Mouse (Mus musculus): Measurements from ENCODE around the gene Palld. TPM values are rescaled to one million over a fixed set of nuclear protein-coding genes. Genes with fewer than 3 reads are reported as not detected.

Gene Palld
- total RNA-seq, 2 experiments from 2014 or later: 311 to 316 TPM

- no peak for DNase-seq
Observed at GRCm38 (mm10) chr8:61773595-61774088, 128.8 kb downstream of the Palld start.

DNA sequence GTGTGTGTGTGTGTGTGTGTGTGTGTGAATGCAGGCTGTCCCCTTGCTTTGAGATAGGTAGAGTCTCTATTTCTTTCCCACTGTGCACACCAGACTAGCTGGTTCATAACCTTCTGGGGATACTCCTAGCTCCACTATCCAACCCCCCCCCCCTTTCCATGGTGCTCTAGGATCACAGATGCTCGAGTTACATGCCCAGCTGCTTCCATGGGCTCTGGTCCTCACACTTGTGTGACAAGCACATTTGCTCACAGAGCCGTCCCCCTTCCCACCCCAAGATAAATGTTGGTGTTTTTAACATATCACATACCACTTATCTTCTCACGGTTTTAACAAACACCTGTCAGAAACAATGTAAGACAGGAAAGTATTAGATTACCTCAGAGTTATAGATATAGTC, 131.2 kb downstream of the Palld start:
- no peak for DNase-seq

GRCm38 (mm10) chr8:61769340-61769879, 133.1 kb downstream of the Palld start:
- no peak for DNase-seq

- no peak for DNase-seq
Observed at GRCm38 (mm10) chr8:61760190-61760578, 142.3 kb downstream of the Palld start.

DNA sequence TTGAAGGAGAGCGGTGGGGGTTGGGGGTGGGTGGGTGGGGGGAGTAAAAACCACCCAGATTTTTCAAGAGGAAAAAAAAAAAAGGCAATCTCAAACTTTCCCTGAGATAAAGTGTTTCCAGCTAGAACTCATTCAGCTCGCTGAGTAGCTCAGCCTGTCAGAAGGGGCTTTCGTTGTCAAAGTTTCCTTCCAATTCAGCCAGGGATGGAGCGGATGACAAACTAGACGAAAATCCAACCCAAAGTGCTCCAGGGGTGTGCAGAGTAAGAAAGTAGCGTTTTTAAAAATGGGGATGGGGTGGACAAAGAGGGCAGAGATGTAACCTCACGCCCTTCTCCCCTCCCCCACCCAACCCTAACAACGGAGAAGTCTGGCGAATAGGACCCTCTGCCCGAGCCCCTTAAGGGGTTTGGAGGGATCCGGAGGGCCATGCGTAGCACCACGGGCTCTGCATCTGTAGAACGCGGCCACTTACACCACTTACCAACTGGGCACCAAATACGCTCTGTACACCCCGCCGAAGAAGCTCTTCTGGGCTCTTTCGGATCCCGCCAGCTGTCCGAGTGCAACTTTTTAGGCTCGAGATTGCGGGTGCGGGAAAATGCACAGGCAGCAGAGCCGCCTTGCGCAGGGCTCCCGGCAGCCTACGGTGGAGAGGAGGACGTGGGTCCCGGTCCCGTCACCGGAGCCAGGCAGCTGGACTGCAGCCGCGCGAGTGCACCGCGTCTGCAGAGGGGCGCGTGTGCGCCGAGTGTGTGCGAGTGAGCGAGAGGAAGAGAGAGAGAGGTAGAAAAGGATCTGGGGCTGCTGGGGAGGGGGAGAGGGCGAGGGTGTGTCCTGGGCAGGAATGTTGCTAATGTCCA, 142.9 kb downstream of the Palld start:
- peak; percentile 65 for DNase-seq

DNA sequence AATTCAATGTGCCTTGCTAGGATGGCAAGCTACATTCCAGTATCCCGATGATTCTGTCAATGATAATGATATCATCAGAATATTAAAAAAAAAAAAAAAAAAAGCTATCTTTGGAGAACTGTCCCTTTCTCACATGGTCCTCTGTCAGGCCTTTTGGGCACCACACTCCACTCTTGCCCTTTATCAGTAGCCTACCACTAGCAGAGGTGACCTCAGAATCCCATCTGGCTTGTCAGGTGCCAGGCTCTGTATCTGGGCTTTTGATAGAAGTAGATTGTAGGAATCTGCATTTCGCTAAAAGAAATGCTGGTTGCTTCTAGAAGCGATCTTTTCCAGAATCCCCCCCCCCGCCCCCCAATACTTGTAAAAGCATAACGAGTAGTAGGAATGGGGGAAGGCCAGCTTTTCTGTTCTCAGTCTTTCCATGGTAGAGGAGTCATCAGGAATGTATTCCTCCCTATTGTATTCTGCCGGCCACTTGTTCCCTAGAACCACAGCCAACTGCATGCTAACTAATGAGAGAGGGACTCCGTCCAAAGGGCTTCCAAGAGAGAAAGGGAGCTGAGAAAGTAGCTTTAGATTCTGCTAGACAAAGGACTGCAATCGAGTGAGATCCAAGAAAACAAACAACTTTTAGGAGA, 143.7 kb downstream of the Palld start:
- DNase-seq: no peak

DNA sequence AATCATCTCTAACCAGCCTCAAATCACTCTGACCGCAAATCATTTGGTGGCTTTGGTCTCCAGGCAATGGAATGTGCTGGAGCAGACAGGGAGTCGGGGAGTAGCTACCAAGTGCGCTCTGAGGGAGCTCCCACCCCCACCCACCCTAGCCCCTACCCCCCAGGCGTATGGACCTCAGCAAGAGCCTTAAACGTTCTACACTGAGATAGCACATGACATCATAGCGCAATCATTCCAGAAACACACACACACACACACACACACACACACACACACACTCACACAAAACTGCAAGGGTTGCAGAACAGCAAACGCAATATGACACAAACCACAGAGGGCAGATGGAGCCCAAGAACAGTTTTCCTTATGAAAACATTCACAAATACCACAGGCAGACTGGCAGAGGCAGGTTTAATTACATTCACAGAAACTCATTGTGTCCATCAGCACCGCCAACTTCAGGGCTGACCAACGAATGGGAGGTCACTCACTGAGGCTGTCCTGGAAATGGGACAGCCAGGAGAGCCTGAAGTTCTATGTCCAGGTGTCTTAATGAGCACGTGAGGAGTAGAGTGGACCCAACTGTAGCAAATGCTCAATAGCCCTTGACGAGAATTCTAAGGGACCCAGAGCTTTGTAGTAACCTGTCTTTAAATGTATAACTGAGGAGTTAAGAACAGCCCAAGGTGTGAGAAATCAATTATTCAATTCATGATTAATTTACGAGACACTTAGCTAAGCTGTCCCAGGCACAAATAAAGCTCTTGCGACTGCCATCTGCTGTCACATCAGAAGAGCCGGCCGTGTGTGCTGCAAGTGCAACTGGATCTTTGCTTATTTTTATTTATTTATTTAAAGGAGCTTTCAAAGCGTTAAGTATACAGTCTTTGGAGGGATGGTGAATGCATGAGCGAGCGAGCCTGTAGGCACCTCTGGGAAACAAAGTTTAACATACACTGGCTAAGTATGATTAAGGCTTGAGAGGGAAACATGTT, 145.2 kb downstream of the Palld start:
- no peak for DNase-seq

GRCm38 (mm10) chr8:61755186-61755585, 147.3 kb downstream of the Palld start:
- DNase-seq: no peak

DNA sequence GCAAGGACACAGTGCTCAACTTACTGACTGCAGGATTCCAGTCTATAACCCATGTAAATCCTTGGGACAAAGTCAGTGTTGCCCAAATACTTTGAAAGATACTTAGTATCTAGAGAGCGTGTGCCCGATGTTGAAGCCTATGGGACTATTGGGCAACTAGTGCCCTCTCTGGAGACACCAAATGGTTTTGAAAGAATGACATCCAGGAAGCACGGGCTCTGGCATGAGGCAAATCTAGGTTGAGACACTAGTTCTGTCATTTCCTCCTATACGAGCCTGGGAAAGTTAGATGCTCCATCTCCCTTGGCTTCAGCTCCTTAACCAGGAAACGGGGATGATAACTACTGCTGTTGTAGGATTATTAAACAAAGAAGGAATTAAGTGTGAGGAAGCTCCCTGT, 155.4 kb downstream of the Palld start:
- DNase-seq: no peak

DNA sequence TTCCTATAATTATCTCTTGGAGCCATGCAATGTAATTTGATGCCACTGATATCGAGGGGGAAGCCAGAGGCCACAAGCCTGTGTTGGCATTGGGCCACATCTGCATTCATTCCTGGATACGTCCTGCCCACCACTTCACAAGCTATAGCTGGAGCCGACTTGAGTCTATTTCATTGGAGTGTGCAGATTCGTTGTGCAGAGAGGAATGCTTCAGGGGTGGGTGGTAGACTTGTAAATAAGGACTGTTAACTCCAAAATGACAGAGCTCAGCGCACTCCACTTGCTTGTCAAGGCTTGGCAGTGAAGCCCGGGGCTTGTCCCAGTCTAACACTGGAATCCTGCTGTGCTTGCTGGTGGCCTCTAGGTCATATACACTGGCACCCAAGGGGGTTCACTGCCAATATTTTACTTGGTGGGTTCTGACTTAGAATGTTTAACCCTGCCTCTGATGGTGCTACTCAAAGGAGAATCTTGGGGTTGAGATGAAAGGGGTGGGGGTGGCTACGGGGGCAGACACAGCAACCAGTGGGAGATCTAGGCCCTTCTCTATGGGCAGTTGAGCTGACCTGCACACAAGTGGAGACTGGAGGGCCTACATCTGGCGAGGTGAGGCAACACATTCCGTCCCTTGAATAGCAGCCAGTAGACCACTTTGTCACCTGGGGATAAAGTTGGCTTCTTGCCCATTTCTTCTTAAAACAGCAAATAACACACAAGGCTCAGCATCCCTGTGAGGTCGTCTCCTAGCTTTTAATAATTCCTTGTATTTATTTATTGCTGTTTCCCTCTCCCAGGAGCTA, 157.1 kb downstream of the Palld start:
- DNase-seq: peak; percentile 51

DNA sequence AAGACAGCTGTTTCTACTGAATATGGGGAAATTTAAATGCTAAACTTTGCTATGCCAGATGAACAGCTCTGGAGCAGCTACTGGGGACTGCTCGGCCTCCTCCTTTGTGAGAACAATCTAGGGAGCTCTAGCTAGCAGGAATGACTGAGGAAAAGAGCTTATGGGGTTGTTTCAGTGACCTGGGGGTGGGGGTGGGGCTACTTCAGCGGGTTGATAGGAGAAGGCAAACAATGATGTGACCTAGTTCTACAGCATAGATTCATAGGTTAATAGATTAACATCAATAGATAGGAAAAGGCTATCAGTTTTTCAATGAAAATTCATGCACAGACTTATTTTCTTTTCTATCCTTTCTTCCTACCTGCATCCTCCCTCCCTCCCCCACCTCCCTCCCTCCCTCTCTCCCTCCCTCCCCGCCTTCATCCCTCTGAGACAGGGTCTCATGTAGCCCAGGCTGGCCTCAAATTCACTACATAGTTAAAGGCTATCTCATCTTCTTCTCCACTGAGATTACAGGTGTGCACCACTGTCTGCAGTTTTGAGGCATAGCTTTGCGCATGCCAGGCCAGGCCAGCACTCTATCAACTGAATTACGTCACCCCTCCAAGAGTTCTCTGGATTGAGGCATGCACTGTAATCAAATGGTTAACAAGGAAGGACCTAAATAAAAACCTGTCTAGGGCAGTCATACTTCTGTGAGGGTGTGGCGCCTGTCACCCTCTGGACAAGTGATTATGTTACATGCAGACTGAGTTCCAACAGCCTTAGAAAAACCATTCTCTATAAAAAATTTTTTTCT, 158.5 kb downstream of the Palld start:
- DNase-seq: no peak

GRCm38 (mm10) chr8:61737465-61737864, 165.0 kb downstream of the Palld start:
- DNase-seq: no peak

DNA sequence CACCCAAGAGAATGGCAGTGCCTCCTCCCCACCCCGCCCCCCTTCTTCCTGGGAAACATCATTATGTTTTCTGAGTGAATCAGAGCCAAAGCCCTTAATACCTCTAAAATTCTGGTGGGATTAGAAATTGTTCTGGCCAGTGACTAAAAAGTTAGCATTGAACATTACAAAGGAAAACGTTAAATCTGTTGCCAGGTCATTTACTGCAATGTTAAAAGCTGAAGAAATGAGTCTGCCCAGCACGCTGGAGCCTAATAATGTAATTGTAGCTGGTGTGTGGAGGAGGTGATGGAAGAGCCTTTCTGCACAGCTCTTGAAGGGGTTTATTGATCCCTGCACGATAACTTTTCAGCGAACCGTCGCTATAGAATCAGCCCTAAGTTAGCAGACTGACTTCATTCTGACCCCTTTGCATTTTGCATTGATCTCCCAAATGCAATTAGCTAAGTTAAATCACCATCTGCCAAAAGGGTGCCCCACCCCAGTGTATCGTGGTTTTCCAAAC, 165.7 kb downstream of the Palld start:
- DNase-seq: no peak

DNA sequence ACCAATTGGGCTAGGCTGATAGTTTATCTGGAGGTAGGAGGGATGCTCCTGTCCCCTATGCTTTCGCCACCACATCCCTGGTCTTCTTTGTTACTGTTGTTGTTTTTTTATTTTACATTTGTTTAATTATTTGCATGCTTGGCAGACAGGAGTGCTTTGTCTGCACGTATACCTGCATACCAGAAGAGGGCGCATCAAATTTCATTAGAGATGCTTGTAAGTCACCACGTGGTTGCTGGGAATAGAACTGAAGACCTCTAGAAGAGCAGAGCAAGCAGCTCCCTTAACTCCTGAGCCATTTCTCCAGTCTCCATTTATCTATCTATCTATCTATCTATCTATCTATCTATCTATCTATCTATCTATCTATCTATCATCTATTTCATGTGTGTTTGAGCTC, 166.4 kb downstream of the Palld start:
- DNase-seq: no peak

GRCm38 (mm10) chr8:61734164-61734563, 168.3 kb downstream of the Palld start:
- DNase-seq: no peak

DNA sequence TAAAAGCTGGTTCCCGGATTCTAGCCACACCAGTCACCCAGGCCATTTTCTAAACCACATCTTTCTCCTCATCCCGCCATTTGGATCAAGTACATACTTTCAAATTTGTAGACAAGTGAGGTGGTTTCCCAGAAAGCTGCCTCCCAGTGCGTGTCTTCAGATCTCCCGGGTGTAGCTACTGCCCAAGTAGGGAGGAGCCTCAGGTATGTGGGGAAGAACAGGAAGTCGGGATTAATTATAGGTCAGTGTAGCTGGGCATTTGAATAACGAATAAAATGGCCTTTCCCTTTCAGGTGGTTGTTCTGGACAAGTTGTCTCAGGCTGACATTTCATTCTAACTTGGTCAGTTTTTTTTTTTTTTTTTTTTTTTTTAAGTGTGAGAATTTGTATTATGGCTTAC, 170.3 kb downstream of the Palld start:
- DNase-seq: no peak

DNA sequence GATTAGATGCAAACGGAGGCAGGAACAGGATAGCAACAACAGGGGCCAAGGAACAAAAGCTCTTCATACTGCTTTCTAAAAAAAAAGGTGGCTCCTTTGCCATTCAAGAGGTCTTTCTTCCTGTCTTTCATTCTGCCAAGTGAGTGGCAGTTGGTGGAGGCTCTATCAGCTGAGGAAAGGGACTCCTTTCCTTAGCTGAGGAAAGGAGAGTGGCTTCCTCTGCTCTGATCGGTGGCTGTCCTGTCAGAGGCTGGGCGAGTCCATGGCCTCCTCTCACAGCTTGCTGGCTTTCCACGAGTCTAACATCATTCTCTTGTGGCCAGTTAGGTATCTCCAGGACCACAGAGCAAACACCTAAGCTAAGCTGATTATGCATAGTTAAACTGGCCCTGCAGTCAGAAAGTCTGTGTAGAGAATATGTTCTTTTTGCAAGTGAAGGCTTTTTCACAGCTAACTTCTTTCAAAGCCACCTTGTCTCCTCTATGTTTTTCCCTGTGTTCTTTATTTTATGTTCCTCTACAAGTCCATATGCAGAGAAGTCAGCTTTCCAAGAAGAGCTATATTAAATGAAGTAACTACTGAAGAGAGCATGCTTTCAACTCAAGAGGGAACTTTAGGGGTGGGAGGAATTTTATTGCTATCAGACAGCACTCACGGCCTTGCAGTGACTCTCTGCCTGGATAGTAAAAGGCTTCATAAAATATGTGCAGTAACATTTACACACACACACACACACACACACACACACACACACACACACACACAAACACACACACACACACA, 171.0 kb downstream of the Palld start:
- no peak for DNase-seq

DNA sequence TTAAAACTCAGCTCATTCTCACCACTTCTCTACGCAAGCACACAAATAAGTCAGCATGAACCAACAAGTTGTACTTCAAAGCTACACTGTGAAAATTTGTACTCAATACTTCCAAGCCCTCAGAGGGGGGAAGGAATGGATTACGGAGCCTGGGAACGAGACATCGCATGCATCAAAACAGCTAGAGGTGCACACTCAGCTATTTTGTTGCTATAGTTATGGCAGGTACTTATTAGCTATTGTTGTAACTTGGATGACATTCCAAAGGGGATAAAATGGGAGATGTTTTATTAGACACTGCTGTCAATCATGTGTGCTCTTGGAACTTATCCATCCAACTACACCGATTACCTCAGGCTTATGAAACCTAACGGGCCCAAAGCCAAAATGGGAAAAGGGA, 171.8 kb downstream of the Palld start:
- DNase-seq: no peak

GRCm38 (mm10) chr8:61725306-61726017, 177.0 kb downstream of the Palld start:
- DNase-seq: no peak
